Mouse (Mus musculus): ENCODE data around the gene Umodl1. TPM values are rescaled to one million over a fixed set of nuclear protein-coding genes. Genes with fewer than 3 reads are reported as not detected.

Umodl1 gene
- polyA plus RNA-seq, 1 experiment = not detected

GRCm38 (mm10) chr17:31057891-31058744 is 103.7 kb downstream of the Umodl1 start:
- TF ChIP-seq MAX (IDR thresholded peaks at IDR 0.05) = no peak
- TF ChIP-seq USF1 (IDR thresholded peaks at IDR 0.05; ENCODE audit: low read depth) = no peak
- H3K36me3 ChIP-seq (ENCODE audit: control insufficient read depth, insufficient read depth) = no peaks in the 10 kb centered on the region

GRCm38 (mm10) chr17:31058745-31059085 is 104.3 kb downstream of the Umodl1 start:
- Histone ChIP-seq H3K79me2 (ENCODE audit: control insufficient read depth, insufficient read depth) (no peaks in the 10 kb centered on the region), H3K36me3 (ENCODE audit: control insufficient read depth, insufficient read depth) (no peaks in the 10 kb centered on the region), H3K79me3 (ENCODE audit: low read depth) (no peaks in the 10 kb centered on the region), H3K4me3 (ENCODE audit: insufficient read depth, poor library complexity, severe bottlenecking) (no peak overlapping the region), H3ac (ENCODE audit: control insufficient read depth, insufficient read length, low read depth) (no peak overlapping the region), H3K27me3 (ENCODE audit: control insufficient read depth, insufficient read depth, insufficient read length) (peaks cover 16% of the 10 kb centered on the region)
- no peak for TF ChIP-seq MYOG (IDR thresholded peaks at IDR 0.05; ENCODE audit: control insufficient read depth, extremely low read depth, insufficient read length)
- TF ChIP-seq USF1 (IDR thresholded peaks at IDR 0.05; ENCODE audit: low read depth) = no peak
- no peak for TF ChIP-seq MAX (IDR thresholded peaks at IDR 0.05)
- no peak for TF ChIP-seq MYOD1 (IDR thresholded peaks at IDR 0.05; ENCODE audit: control insufficient read depth, insufficient read length, low read depth)
- no peak for TF ChIP-seq CEBPB (IDR thresholded peaks at IDR 0.05; ENCODE audit: low read depth)
- TF ChIP-seq CTCF (IDR thresholded peaks at IDR 0.05; ENCODE audit: control insufficient read depth, insufficient read depth, insufficient read length) = no peak
- no peak for TF ChIP-seq FOSL1 (IDR thresholded peaks at IDR 0.05; ENCODE audit: insufficient read depth, low read length, poor library complexity, severe bottlenecking)

More at GRCm38 (mm10) chr17:31057891-31058744, 103.7 kb downstream of the Umodl1 start:
- Histone ChIP-seq H3K4me3 (ENCODE audit: insufficient read depth, poor library complexity, severe bottlenecking) (peak overlapping the region; percentile 18), H3K79me2 (ENCODE audit: control insufficient read depth, insufficient read depth) (no peaks in the 10 kb centered on the region), H3K27me3 (ENCODE audit: control insufficient read depth, insufficient read depth, insufficient read length) (peaks cover 16% of the 10 kb centered on the region), H3ac (ENCODE audit: control insufficient read depth, insufficient read length, low read depth) (no peak overlapping the region), H3K79me3 (ENCODE audit: low read depth) (no peaks in the 10 kb centered on the region)

GRCm38 (mm10) chr17:31060196-31060587 is 105.8 kb downstream of the Umodl1 start:
- H3K4me3 ChIP-seq (ENCODE audit: insufficient read depth, poor library complexity, severe bottlenecking) = no peak overlapping the region
- no peaks in the 10 kb centered on the region for H3K79me3 ChIP-seq (ENCODE audit: low read depth)
- no peaks in the 10 kb centered on the region for H3K36me3 ChIP-seq (ENCODE audit: control insufficient read depth, insufficient read depth)
- H3ac ChIP-seq (ENCODE audit: control insufficient read depth, insufficient read length, low read depth) = no peak overlapping the region
- TF ChIP-seq CTCF (IDR thresholded peaks at IDR 0.05; ENCODE audit: control insufficient read depth, insufficient read depth, insufficient read length) = no peak
- no peak for TF ChIP-seq MYOD1 (IDR thresholded peaks at IDR 0.05; ENCODE audit: control insufficient read depth, insufficient read length, low read depth)
- TF ChIP-seq FOSL1 (IDR thresholded peaks at IDR 0.05; ENCODE audit: insufficient read depth, low read length, poor library complexity, severe bottlenecking) = no peak
- no peak for TF ChIP-seq MYOG (IDR thresholded peaks at IDR 0.05; ENCODE audit: control insufficient read depth, extremely low read depth, insufficient read length)
- no peak for TF ChIP-seq MAX (IDR thresholded peaks at IDR 0.05)
- TF ChIP-seq USF1 (IDR thresholded peaks at IDR 0.05; ENCODE audit: low read depth) = no peak
- TF ChIP-seq CEBPB (IDR thresholded peaks at IDR 0.05; ENCODE audit: low read depth) = no peak
- peaks cover 16% of the 10 kb centered on the region for H3K27me3 ChIP-seq (ENCODE audit: control insufficient read depth, insufficient read depth, insufficient read length)
- no peaks in the 10 kb centered on the region for H3K79me2 ChIP-seq (ENCODE audit: control insufficient read depth, insufficient read depth)

Small RNAs within 50 kb of the gene (microRNA-seq; reads per million reads assigned to microRNA genes)
- not detected for gene Gm24026 (ENCODE audit: borderline microRNAs expressed)

Other genes with a start within 250 kb of the Umodl1 start
- 0.80 TPM for gene Glp1r, start 52.8 kb upstream of the Umodl1 start, polyA plus RNA-seq (2012; fragmentation: generic; extraction: Trizol)
- gene Abcg1, start 103.0 kb downstream of the Umodl1 start, polyA plus RNA-seq (2012; fragmentation: generic; extraction: Trizol) = 0.46 TPM
- gene Tff3, start 175.0 kb downstream of the Umodl1 start, polyA plus RNA-seq (2012; fragmentation: generic; extraction: Trizol) = not detected
- gene Tff2, start 189.6 kb downstream of the Umodl1 start, polyA plus RNA-seq (2012; fragmentation: generic; extraction: Trizol) = not detected
- not detected for gene Tff1, start 210.6 kb downstream of the Umodl1 start, polyA plus RNA-seq (2012; fragmentation: generic; extraction: Trizol)
- gene Tmprss3, start 244.3 kb downstream of the Umodl1 start, polyA plus RNA-seq (2012; fragmentation: generic; extraction: Trizol) = not detected

All from C2C12 (cell line).